Mouse (Mus musculus): ENCODE data around the gene Slc6a1.

Gene Slc6a1

GRCm38 (mm10) chr6:114282469-114283277 lies at the start of gene Slc6a1:
Gene Slc6a1 (plus strand): TSS chr6:114282635.
- peak; percentile 87 for DNase-seq (ENCODE audit: low spot score)

- DNase-seq (ENCODE audit: low spot score), result peak; percentile 28
These were observed 43.4 kb upstream of the Slc6a1 start for GRCm38 (mm10) chr6:114238892-114239644.

- no peak for DNase-seq (ENCODE audit: low spot score)
These were observed 36.8 kb upstream of the Slc6a1 start for GRCm38 (mm10) chr6:114245665-114246064.

GRCm38 (mm10) chr6:114250311-114250710 lies 32.1 kb upstream of the Slc6a1 start:
- peak; percentile 87 for DNase-seq (ENCODE audit: low spot score)

GRCm38 (mm10) chr6:114254927-114255326 lies 27.5 kb upstream of the Slc6a1 start:
- DNase-seq (ENCODE audit: low spot score), result no peak

- no peak for DNase-seq (ENCODE audit: low spot score)
These were observed 24.6 kb upstream of the Slc6a1 start for GRCm38 (mm10) chr6:114257762-114258361.

GRCm38 (mm10) chr6:114258661-114259193 lies 23.7 kb upstream of the Slc6a1 start:
- no peak for DNase-seq (ENCODE audit: low spot score)

- no peak for DNase-seq (ENCODE audit: low spot score)
These were observed 20.8 kb upstream of the Slc6a1 start for GRCm38 (mm10) chr6:114261609-114262008.

GRCm38 (mm10) chr6:114264010-114264409 lies 18.4 kb upstream of the Slc6a1 start:
- DNase-seq (ENCODE audit: low spot score), result no peak

GRCm38 (mm10) chr6:114264426-114264825 lies 18.0 kb upstream of the Slc6a1 start:
- no peak for DNase-seq (ENCODE audit: low spot score)

GRCm38 (mm10) chr6:114266273-114266672 lies 16.2 kb upstream of the Slc6a1 start:
- DNase-seq (ENCODE audit: low spot score), result no peak

- DNase-seq (ENCODE audit: low spot score), result no peak
These were observed 14.5 kb upstream of the Slc6a1 start for GRCm38 (mm10) chr6:114267979-114268378.

- DNase-seq (ENCODE audit: low spot score), result no peak
These were observed 12.8 kb upstream of the Slc6a1 start for GRCm38 (mm10) chr6:114269589-114269988.

GRCm38 (mm10) chr6:114270799-114271198 lies 11.6 kb upstream of the Slc6a1 start:
- no peak for DNase-seq (ENCODE audit: low spot score)

- no peak for DNase-seq (ENCODE audit: low spot score)
These were observed 10.2 kb upstream of the Slc6a1 start for GRCm38 (mm10) chr6:114272279-114272678.

GRCm38 (mm10) chr6:114273997-114274728 lies 8.3 kb upstream of the Slc6a1 start:
- DNase-seq (ENCODE audit: low spot score), result no peak

- no peak for DNase-seq (ENCODE audit: low spot score)
These were observed 6.6 kb upstream of the Slc6a1 start for GRCm38 (mm10) chr6:114275800-114276199.

GRCm38 (mm10) chr6:114283278-114283770 lies 889 bp downstream of the Slc6a1 start:
- no peak for DNase-seq (ENCODE audit: low spot score)

GRCm38 (mm10) chr6:114283927-114284703 lies 1.7 kb downstream of the Slc6a1 start:
- DNase-seq (ENCODE audit: low spot score), result peak; percentile 28

GRCm38 (mm10) chr6:114285424-114285823 lies 3.0 kb downstream of the Slc6a1 start:
- no peak for DNase-seq (ENCODE audit: low spot score)

- peak; percentile 27 for DNase-seq (ENCODE audit: low spot score)
These were observed 6.7 kb downstream of the Slc6a1 start for GRCm38 (mm10) chr6:114289106-114289505.

Measured in embryo, embryonic 10.5 days (tissue).